Mouse (Mus musculus): ENCODE data around the gene Tmed10. TPM values are rescaled to one million over a fixed set of nuclear protein-coding genes. Genes with fewer than 3 reads are reported as not detected.

The Tmed10 gene
- total RNA-seq, 2 experiments from 2014 or later, result 162 to 167 TPM

GRCm38 (mm10) chr12:85308651-85309050 is 66.0 kb downstream of the Tmed10 start:
- DNase-seq, result no peak

- DNase-seq, result peak; percentile 77 to 80
These were observed 69.3 kb downstream of the Tmed10 start for GRCm38 (mm10) chr12:85305247-85305892.

- no peak for DNase-seq
These were observed 69.9 kb downstream of the Tmed10 start for GRCm38 (mm10) chr12:85304725-85305124.

- DNase-seq, result no peak
These were observed 71.4 kb downstream of the Tmed10 start for GRCm38 (mm10) chr12:85303256-85303655.

DNA sequence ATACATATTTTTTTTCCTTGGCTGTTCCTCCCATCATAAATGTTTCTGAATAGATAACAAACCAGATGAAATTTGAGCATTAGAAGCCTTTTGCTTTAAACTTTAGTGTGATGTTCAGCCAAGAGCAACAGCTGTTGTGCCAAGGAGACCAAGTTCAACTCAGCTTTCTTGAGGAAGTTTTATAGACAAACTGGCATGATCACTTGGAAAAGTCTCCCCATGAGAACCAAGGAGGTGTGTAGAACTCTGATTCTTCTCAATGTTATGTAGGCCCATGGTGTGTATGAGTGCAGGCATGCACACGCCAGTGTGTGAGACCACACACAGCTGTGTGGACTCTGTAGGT is 75.8 kb downstream of the Tmed10 start:
- no peak for DNase-seq

GRCm38 (mm10) chr12:85298127-85298834 is 76.4 kb downstream of the Tmed10 start:
- no peak for DNase-seq

DNA sequence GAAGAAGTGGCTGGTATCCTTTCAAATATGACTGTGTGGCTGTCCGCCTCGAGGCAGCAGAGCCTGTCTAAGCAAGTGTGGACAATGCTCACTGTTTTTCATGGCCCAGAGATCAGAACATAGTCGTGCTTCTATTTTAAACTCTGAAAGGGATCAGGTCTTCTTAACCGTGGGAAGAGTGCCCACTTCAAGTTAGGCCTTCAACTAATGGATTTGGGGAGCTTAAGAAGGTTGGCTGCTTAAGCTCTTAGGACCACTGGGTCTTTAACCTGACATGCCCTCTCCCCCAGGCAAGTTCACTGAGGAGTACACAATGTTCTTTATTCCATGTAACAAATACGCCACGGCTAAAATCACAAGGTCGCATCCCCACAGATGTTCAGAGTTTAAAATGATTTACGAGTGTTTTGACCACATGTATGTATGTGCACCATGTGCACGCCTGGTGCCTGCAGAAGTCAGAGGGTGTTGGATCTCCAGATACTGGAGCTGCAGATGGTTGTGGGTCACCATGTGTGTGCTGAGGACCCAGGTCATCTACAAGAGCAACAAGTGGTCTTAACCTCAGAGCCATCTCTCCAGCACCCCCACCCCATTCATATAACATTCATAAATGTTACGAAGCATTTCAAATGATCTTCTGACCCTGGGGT is 77.2 kb downstream of the Tmed10 start:
- no peak for DNase-seq

DNA sequence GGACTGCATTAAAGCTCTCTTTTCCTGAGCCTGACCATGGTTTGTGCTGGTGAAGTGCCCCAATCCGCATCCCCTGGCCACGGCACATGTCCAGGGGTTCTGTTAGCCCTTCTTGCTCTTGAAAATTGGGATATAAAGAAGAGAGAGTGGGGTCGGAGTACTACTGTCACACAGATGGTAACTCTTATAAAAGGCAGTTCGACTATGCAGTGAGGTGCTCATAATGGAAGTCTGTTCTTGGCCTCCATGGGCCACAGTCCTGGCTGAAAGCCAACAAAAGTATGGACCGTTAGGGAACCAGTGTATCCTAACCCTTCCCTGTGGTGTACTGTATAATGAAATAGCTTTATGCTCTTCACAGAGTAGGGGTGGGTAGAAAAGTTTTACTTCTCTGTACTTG is 77.7 kb downstream of the Tmed10 start:
- DNase-seq, result no peak

GRCm38 (mm10) chr12:85295506-85295905 is 79.1 kb downstream of the Tmed10 start:
- no peak for DNase-seq

- no peak for DNase-seq
These were observed 81.7 kb downstream of the Tmed10 start for GRCm38 (mm10) chr12:85292906-85293305.

GRCm38 (mm10) chr12:85292288-85292687 is 82.4 kb downstream of the Tmed10 start:
- DNase-seq, result no peak

DNA sequence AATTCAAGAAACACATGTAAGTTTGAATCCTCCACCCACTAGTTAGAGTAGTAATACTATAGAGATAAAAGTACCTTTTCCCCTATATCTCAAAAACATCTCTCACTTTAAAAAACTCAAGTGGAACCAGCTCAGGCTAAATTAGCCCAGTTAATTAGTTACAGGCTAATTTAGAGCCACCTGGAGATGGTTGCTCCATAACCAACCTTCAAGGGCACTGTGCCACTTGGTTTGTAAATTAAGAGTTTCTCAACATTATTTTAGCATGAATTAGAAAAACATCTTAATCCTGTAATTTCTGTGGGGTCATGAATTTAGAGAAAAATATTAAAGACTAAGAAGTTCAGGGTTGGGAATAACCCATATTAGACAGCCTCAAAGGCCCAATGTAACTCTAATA is 83.1 kb downstream of the Tmed10 start:
- DNase-seq, result no peak

DNA sequence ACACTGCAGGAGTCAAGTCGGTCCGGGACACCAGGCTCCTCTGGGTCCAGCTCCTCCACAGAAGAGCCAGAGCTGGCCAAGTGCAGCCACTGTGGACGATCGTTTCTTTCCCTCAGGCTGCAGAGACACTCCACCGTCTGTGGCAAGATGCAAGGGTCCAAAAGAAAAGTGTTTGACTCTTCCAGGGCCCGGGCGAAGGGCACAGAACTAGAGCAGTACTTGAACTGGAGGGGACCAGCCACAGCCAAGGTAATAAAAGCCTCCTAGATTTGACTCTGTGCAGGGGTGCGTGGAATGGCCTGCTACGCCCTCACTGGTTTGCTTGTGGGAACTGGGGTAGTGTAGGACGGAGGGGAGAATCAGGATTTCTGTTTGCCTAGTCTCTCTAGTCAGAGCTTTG is 84.0 kb downstream of the Tmed10 start:
- no peak for DNase-seq

Other genes with a start within 250 kb of the Tmed10 start
- 10 to 100 TPM; 39.9 to 40.2 TPM for gene Rps6kl1, start 223.6 kb downstream of the Tmed10 start, total RNA-seq (2021)
- 1 to 10 TPM; 4.2 to 4.5 TPM for gene Pgf, start 197.1 kb downstream of the Tmed10 start, total RNA-seq (2021)
- 10 to 100 TPM; 52.4 to 57.6 TPM for gene Eif2b2, start 155.4 kb downstream of the Tmed10 start, total RNA-seq (2021)
- gene Mlh3, start 104.2 kb downstream of the Tmed10 start, total RNA-seq (2021), result 10 to 100 TPM; 19.7 to 20.3 TPM
- gene Acyp1, start 86.4 kb downstream of the Tmed10 start, total RNA-seq (2021), result 10 to 100 TPM; 32.8 to 34.1 TPM
- gene Zc2hc1c, start 86.3 kb downstream of the Tmed10 start, total RNA-seq (2021), result 1 to 10 TPM; 1.0 to 1.2 TPM
- gene Nek9, start 35.5 kb downstream of the Tmed10 start, total RNA-seq (2021), result 10 to 100 TPM; 32.6 TPM
- 10 to 100 TPM; 14.6 to 17.2 TPM for gene Fos, start 99.0 kb upstream of the Tmed10 start, total RNA-seq (2021)
- gene Jdp2, start 224.2 kb upstream of the Tmed10 start, total RNA-seq (2021), result 10 to 100 TPM; 43.8 to 45.1 TPM

Measured in layer of hippocampus, postnatal 36 days (tissue).